Mouse (Mus musculus) brain, embryonic 14.5 days (tissue): ENCODE results near the gene Mrap2. TPM values are rescaled to one million over a fixed set of nuclear protein-coding genes. Genes with fewer than 3 reads are reported as not detected.
A peak's percentile ranks its signal among the peaks of the same experiment; 100 is the strongest.
"Not testable (repeated sequence)": the region's sequence is repeated elsewhere in the genome, so short reads cannot be mapped to it uniquely, and the experiment has no call there.

Source experiments
- DNase-seq: peaks from one replicate; pipeline ENCODE4 v3.0.0-alpha.2; 2011; ENCODE audit warnings: low read depth
- CTCF ChIP-seq: fragments of 200-500 bp; IDR thresholded peaks from 2 replicates; pipeline ENCODE4 v1.5.1; 2012; ENCODE audit warnings: inconsistent platforms, mild to moderate bottlenecking, moderate library complexity, borderline replicate concordance; ENCODE audit not compliant: insufficient read depth, insufficient read length; ENCODE audit errors: extremely low read depth
- POLR2A ChIP-seq: fragments of 200-500 bp; IDR thresholded peaks from 2 replicates; pipeline ENCODE4 v1.6.1; 2012; ENCODE audit warnings: mild to moderate bottlenecking, inconsistent platforms, borderline replicate concordance; ENCODE audit not compliant: poor library complexity, insufficient read depth, insufficient read length, severe bottlenecking; ENCODE audit errors: extremely low read depth
- polyA plus RNA-seq: library from polyadenylated mRNA; depleted of rRNA; stranded (reverse); fragments of >200 nt; gene quantifications from 2 replicates; pipeline ENCODE4 v1.2.3, GENCODE M21; 2012; rRNA removed

Mrap2 gene
- polyA plus RNA-seq: 0.54 and 0.92 TPM in 2 replicates

DNA sequence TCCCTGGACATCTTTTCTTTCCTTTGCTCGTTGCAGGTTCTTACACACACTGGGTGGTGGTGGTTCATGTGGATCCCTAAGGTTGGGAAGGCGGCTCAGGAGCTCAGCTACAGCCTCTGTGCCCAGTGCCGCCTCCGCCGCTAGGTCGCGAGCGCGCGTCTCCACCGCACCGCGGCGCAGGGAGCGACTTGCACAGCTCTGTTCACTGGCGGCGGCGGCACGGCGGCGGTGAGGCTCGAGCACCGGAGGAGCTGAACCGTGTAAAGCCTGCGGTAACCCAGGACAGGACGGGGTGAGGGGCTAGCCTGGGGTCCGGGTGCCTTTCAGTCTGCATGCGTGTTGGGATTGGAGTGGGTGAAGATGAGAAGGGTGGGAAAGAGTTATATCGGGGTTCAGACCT, at the start of gene Mrap2:
Gene Mrap2 (plus strand): TSS at position 201 of the 400 bp plus-strand sequence.
- TF ChIP-seq POLR2A (no peak), CTCF (peak; percentile 61; the same call in 1 of the 2 replicates)
- peak; percentile 81 for DNase-seq

DNA sequence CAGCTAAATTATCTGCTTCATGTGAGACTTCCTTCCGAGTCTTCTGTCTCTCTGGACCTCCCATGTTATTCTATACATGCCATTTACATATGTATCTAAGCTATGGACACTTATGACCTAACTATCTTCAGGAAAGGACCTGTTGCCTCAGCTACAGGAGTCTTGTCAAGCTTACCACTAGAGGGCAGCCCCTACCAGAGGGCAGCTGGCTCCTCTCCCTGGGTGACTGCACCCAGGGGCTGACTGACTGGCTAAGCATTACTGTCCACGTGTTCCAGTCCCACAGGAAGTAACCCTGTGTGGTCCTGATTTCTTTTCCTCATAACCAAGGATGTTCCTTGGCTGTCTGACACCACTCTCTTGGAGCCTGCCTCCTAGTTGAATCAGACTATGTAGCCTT, 46.1 kb upstream of the Mrap2 start:
- no peak for DNase-seq

DNA sequence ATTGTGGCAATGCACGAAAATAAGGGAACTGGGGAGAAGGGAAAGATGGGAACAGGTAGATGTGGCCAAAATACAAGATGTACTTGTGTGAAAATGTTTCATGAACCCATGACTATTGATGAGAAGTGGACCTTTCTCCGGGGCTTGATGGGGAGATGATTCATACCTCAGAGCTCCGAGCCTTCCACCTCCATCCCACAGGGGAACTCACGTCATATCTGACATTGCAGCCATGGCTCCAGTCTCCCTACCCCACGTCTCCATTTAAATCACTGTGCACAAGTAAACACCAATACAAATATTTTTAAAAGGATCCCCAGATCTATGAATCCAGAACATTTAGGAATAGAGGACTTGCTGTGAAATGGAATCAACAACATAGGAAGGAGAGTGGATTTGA, 29.1 kb upstream of the Mrap2 start:
- TF ChIP-seq CTCF (no peak), POLR2A (no peak)
- DNase-seq: no peak

More for the DNA sequence above, 46.1 kb upstream of the Mrap2 start:
- TF ChIP-seq POLR2A (no peak), CTCF (peak; percentile 26; the same call in 1 of the 2 replicates)

DNA sequence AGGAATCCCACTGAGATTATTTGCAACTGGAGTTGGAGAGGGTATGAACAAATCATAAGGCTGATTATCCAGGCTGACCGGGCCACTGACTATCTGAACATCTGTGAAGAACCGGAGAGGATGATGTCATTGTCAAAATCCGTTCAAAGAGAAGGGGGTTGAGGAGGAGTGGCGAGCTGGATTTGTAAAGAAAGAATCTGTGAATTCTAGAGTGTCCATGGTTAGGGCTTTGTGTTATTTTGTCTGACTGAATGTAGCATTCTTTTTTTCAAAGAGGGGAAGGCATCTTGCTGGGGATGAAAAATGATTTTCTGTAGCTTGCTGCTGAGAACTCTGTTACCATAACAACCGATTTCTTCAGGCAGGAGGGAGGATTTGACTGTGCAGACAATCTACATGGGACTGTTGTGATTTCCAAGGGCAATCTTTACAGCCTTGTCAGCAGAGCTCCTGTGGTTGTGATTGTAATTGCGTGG, 28.6 kb upstream of the Mrap2 start:
- no peak for TF ChIP-seq POLR2A
- no peak for TF ChIP-seq CTCF
- DNase-seq: peak; percentile 85

DNA sequence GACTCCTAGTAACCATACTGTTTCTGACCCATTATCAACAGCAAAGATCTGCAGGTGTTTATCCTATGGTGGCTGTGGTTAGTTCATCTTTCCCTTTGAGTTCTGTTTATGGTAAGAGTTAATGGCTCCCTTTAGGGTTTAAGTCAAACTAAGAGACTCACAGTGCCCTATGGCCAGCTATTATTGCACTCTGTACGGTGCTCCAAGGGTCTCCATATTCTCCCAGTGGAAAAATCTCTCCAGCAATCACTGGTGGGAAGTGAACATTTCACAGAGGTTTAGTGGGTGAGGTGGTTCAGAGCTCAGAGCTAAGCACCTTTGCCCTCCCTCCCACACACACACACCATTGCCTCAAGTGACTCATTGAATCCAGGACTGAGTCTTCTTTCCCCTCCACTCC, 28.1 kb upstream of the Mrap2 start:
- TF ChIP-seq CTCF (no peak), POLR2A (no peak)
- DNase-seq: no peak

DNA sequence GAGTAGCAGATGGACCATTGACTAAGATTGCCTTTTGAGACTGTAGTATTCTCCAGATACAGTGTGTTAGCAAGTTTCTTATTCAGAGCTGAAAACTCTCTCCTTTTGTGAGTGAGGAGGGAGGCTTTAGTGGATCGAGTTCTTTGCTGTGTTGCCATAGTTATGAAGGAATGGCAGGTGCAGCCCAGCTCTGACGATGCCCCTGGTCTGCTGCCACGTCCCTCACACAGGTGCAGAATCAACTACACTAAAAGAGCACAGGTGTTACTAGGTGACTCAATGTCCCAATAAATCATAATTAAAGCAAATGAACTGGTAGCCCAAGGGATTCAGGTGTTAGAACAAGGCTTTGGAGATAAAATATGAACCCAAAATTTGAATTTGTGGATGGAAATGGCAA, 25.1 kb upstream of the Mrap2 start:
- DNase-seq: no peak
- no peak for TF ChIP-seq POLR2A
- no peak for TF ChIP-seq CTCF

DNA sequence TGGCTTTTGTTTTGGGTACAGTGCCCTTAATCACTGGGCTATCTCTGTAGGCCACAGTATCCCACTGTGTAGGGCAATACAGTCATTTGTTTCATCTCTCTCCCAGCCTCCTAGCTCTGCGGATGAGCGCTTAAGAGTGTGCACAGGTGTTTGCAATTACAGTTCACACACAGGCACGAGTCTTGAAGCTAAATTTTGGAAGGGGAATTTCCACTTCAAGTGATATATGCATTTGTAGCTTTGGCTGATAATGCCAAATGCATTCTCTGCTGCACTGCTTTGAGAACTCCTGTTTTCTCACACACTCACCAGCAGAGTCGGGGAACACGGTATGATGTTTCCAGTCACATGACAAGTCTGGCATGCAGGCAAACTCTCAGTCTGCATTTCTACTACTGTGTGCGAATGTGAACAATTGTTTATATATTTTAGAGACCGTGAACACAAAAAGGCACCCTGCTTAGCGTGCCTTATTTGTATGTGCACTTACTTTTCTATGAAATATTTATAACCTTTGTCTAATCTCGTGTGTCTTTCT, 22.1 kb upstream of the Mrap2 start:
- peak; percentile 22 for DNase-seq
- TF ChIP-seq POLR2A (no peak), CTCF (no peak)

DNA sequence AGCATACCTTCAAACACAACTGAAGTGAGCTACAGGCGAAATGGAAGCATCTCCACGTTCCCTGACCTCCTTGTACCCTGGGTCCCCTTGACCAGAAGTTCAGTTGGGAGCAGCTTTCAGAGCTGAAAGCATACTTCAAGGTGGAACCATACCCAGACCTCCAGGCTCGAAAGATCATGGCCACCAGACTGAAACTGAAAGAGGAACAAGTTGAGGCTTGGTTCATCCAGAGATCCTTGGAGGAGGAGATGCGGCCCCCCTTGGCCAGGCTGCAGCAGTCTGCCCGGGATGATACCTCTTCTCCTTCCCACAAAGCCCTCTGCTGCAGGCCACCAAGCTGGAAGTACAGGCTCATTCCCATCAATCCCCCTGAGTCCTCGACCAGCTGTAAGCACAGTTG, 17.1 kb upstream of the Mrap2 start:
- not testable (repeated sequence) for DNase-seq

DNA sequence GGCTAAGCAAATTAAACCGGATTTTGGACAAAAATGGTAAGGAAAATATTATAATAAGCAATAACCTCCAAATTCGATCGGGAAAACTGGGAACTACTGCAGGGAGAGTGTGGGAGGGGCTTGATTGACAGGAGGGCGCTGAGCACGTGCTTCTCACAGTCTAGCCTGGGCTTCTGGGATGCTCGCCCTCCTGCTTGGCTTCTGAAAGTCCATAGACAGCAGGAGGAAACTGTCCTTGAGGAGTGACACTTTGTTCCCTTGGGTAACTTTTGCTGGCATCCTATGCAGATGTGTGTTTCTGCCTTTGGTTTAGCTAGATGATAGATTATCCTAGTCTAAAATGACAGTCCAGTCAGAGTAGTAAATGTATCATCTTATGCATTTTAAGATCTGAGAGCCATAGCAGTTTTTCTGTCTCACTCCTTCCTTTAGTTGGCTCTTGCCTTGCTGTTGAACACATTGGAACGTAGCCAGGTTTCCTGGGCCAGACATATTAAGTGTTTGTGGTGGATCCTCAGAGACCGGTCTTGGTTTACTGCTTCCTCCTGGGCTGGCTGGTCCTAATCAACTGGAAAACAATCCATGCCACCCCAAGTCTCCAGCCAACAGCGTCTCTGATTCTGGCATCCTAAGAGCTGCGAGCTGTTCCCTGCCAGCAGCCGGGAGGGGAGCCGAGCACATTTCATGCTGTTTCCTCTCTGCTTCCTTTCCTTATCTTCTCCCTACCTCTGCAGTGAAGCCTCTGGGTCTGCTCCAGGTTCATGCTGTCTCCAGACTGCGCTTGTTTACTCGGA, 8.1 kb upstream of the Mrap2 start:
- no peak for TF ChIP-seq POLR2A
- peak; percentile 68 for DNase-seq

DNA sequence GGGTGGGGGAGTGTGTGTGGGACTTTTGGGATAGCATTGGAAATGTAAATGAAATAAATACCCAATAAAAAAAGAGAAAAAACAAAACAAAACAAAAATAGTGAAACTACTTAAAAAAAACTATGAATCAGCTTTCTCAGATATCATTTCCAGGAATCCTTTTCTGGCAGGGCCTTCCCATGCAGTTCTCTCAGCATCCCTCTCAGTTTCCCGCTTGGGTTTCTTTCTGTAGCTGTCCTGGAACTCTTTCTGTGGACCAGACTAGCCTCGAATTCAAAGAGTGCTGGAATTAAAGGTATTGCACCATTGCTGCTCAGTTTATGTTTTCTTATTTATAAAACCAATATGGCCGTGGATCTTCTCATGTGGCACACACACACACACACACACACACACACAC, 1.0 kb upstream of the Mrap2 start:
- TF ChIP-seq POLR2A (no peak), CTCF (no peak)
- no peak for DNase-seq

DNA sequence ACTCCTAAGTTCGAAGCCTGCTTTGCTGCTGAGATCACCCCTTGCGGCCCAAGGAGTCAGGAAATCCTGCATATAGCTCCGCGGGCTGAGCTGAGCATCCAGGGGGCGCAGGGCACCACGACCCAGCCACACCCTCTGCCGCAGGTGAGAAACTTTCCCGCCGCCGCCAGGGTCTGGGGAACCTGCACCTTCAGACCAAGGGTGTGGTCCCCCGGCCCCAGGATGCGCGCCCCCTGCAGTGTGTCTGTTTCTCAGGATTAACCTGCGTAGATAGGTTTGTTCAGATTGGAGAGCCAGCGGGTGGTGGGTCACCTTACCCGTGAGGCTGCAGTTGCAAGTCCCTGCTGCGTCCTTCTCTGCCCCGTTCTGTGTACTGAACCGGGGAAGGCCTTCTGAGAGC, 426 bp downstream of the Mrap2 start:
- TF ChIP-seq POLR2A (no peak), CTCF (no peak)
- peak; percentile 31 for DNase-seq

DNA sequence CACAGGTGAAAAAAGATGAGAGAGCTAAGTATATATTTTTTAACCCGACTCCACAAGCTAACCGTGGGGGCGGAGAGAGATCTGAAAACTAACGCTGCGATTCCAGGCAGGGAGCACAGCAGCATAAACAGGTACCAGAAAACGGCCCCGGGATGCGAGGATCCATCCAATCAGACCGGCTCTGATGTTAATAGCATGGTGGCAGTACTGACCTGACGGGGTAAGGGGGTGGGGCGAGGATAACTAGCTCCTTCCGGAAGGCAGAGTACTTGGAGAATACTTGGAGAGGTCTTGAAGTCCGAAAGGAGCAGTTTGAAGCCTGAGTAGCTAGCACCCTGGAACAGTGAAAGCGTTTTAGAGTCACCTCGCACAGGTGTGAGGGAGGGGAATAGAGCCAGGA, 1.1 kb downstream of the Mrap2 start:
- peak; percentile 28 for DNase-seq
- TF ChIP-seq POLR2A: no peak

DNA sequence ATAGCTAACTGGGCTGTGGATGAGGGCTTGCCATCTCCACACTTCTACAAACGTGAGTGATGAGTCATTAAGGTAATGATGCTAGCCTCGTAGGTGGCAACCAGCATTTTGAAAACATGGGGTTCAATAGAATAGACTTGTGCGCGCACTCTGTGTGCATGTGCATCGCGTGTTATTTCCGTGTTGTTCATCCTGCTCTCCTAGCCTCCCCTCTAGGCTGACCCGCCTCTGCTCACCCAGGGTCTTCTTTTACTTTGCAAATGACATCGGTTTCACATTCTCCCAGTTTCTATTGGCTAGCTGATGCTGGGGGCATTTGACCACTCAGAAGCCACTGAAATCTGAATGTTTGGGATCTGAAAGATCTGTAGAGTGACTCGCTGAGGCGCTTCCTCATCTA, 1.6 kb downstream of the Mrap2 start:
- DNase-seq: no peak
- no peak for TF ChIP-seq POLR2A
- no peak for TF ChIP-seq CTCF
